Mouse (Mus musculus): Measurements from ENCODE around the gene Srebf2.

The Srebf2 gene

DNA sequence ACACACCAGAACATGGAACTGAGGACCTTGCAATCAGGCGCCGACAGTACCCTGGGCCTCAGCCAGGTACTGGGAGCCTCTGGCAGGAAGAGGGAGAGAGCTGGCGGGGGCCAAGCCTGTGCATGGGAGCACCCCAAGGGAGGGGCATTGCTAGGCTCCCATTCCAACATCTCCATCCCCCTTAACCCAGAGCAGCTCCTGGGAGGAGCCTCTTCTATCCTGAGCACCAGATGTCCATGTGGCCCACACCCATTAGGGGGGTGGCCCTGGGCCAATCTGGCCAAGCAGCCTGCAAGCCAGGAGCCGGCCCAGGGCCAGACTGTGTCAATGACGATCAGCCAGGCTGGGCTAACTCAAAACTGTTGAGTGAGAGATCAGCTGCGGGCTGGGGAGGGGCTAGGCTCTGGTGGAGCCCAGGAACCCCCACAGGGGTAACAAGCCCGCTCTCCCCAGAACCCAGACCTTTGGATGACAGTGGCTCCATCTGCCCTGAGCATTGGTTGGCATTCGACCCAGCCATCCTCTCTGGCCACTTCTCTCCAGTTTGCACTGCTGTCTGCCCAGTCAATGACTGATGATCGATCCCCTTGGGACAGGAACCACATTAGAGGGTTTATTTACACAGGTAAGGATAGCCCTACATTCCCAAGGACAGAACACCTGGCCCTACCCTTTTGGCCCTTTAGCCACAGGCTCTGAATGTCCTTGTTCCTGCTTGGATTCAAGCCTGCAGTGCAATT, 59.6 kb downstream of the Srebf2 start:
- DNase-seq (ENCODE audit: low spot score in 2 of 2) = peak in 1 of 2 experiments; percentile 43

DNA sequence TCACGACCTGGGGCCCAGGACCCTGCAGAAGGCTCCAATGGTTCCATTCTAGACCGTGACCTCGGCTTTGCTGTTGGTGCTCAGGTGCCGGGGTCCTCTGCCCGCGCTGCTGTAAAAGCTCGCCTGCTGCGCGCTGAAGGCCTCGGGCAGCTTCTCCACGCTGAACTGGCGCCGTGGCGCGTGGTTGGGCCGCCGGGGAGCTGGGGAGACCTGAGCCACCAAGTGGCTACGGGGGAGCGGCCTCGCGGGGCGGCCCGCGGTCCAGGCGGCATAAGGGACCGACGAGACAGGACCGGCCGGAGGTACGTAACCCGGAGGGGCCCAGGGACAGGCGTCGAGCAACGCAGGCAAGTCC, 60.1 kb downstream of the Srebf2 start:
- DNase-seq (ENCODE audit: low spot score in 2 of 2) = no peak

DNA sequence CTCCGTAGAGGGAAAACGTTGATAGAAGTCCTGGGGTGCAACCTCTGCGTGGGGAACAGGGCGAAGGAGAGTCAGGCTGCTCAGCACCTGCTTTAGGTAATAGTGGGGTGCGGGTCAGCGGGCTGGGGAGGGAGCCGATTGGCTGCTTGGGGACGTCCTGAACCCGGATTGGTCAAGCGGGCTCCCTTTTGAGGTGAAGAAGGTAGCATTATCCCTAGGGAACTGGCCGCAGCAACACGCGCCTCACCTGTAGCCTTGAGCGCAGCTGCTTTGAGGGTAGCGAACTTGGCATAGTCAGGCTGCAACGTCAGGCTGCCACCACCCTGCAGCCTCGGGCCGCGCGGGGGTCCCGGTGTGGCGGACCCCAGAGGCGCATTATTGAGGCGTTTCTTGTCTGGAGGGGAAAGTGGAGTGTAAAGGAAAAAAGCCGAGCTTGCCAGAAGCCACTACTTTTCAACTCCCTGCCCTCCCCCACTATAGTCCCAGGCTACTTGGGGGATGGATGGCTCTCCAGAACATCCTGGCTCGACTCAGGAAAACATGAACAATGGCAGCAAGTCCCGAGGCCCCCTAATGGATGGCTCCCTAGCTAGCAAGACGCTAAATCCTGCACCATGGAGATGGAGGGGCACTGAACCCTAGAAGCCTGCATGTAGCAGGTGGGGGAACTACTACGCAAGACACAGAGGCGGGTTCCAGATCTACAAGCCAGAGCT, 60.7 kb downstream of the Srebf2 start:
- no peak for DNase-seq (ENCODE audit: low spot score in 2 of 2)

GRCm38 (mm10) chr15:82208307-82208706, 61.3 kb downstream of the Srebf2 start:
- DNase-seq (ENCODE audit: low spot score in 2 of 2) = no peak

- DNase-seq (ENCODE audit: low spot score in 2 of 2) = no peak
Measured at GRCm38 (mm10) chr15:82209295-82210050, 62.5 kb downstream of the Srebf2 start.

- no peak for DNase-seq (ENCODE audit: low spot score in 2 of 2)
Measured at GRCm38 (mm10) chr15:82210801-82211200, 63.8 kb downstream of the Srebf2 start.

- no peak for DNase-seq (ENCODE audit: low spot score in 2 of 2)
Measured at GRCm38 (mm10) chr15:82211281-82211680, 64.3 kb downstream of the Srebf2 start.

DNA sequence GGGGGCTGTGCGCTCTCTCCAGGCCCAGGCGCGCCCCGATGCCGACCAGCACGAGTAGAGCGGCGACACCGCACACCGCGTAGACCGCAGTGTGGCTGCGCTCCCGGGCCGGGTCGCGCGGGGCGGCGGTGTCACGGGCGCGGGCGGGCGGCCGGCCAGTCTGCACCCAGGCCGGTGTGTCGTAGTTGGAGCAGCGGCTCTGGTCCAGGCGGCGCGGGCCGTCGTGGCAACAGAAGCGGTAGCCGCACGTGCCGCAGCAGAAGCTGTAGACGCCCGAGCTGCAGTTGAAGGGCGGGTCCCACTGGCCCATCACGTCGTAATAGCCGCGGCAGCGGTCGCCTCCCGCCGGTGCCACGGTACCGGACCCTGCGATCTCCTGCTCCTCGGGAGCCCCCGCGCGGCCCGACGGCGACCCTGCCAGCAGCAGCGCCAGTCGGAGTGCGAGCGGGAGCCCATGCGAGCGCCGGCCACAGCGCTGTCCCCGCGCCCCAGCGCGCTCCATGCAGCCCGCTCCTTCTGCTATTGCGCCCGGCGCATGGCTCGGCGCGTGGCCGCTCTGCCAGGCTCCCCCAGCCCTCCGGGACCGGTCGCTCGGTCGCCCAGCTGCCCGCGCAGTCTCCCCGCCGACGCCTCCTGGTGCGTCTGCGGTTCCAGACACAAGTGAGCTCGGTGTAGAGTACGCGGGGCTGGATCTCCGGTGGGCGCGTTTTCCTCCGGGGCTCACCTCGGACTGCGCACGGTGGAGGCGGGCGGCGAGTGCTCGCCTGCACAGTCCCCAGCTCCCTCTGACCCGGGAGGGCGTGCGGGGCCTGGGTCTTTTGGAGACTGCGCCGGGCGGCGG, 65.2 kb downstream of the Srebf2 start:
- DNase-seq (ENCODE audit: low spot score in 2 of 2) = no peak

- no peak for DNase-seq (ENCODE audit: low spot score in 2 of 2)
Measured at GRCm38 (mm10) chr15:82212752-82213063, 65.7 kb downstream of the Srebf2 start, which contains the start of gene Shisa8. TSS of gene Shisa8 (minus strand) at chr15:82212815.

GRCm38 (mm10) chr15:82213222-82213621, 66.2 kb downstream of the Srebf2 start:
- no peak for DNase-seq (ENCODE audit: low spot score in 2 of 2)

DNA sequence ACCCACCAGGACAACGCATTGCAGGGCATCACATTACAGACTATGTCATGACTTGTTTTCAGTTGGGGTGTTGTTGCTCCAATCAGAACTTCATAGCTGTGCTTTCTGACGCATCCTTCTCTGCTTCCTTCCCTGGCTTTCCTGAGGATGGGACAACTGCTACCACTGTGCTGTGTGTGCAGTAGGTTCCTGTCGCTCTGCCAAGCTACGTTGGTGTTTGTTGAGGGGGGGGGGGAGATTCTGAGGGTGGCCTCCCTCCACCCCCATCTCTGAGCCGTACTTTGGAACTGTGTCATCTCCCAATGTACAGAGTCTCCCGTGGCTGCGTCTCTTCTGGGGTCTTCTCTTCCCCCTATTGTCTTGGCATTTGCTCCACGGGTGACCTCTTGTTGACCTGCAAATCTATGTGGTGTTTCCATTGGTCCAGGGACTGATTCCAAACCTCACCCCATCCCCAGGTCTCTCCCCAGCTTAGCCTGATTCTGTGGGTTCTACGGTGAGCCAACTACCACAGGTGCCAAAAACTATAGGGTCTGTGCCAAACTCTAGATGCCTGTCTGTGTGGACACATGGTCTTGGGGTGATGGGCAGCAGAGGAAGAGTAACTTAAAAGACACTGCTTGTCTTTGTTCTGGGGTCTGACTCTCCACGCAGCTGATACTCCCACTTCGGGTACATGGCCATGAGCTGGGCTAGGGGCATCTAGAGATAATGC, 68.5 kb downstream of the Srebf2 start:
- no peak for DNase-seq (ENCODE audit: low spot score in 2 of 2)

DNA sequence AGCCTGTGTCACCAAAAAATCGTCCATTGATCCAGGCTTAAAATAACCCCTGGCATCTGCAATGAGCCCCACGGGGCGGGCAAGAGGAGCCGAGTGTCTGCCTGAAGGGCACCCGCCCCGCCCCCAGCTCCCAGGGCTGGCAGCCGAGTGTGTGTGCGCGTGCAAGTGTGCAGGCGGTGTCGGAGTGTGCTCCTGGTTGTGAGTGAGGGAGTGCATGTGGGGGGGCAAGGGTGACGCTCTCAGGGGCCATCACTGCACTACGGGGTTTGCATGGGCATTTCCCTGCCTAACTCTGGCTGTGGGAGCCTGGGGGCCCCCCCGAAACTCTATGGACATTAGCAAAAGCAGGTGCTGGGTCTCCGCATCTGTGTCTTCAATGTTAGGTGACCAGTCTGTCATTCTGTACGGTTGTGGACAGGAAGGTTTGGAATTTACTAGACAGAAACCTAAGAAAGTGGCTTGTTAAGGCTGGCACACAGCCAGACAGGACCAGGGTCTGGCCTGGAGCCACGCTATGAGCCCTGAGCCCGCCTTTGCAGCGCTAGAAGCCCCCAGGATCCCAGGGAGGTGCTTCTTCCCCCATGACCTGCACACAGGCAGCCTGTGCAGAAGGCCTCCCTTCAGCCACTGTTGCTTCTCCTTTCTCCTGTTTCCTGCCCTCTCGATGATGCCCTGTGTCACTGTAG, 69.3 kb downstream of the Srebf2 start:
- no peak for DNase-seq (ENCODE audit: low spot score in 2 of 2)

GRCm38 (mm10) chr15:82217039-82217438, 70.1 kb downstream of the Srebf2 start:
- DNase-seq (ENCODE audit: low spot score in 2 of 2) = peak in 1 of 2 experiments; percentile 30

GRCm38 (mm10) chr15:82217980-82218379, 71.0 kb downstream of the Srebf2 start:
- no peak for DNase-seq (ENCODE audit: low spot score in 2 of 2)

DNA sequence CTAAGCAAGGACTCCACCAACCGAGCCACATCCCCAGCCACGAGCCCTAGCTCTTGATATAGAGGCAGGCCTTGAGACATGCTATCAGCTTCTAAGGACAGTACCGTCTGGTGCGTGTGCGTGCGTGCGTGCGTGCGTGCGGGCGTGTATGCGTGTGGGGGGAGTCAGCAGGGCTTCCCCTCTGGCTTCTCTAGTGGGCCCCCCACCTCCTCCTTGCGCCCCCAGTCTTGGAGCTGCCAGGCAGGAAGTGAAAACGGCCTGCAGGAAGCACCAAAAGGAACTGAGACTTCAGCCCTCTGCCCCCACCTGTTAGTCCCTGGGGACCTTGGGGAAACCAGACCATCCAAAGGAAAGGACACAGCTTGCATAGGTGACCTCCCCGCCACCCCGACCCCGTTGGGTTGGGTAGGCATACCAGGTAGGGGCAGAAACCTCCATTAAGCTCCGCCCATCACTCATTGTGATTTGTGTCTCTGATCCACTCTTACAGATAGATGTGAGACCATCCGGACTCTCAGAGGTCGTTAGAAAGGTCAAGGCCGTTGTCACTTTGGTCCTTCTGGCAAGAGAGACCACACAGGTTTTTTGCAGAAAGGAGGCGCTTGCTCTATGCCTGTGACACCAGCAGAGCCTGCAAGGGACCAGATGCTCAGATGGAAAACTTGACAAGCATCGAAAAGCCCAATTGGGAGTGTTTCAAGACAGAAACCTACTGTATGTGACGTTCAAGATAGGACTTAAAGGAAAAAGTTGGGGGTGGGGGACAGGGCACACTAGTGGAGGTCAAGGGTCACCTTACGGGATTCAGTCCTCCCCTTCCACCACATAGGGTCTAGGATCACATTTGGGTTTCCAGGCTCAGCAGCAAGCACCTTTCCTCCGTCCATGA, 72.0 kb downstream of the Srebf2 start:
- DNase-seq (ENCODE audit: low spot score in 2 of 2) = no peak

- DNase-seq (ENCODE audit: low spot score in 2 of 2) = no peak
Measured at GRCm38 (mm10) chr15:82220003-82220675, 73.2 kb downstream of the Srebf2 start.

- no peak for DNase-seq (ENCODE audit: low spot score in 2 of 2)
Measured at GRCm38 (mm10) chr15:82221104-82221860, 74.3 kb downstream of the Srebf2 start.

DNA sequence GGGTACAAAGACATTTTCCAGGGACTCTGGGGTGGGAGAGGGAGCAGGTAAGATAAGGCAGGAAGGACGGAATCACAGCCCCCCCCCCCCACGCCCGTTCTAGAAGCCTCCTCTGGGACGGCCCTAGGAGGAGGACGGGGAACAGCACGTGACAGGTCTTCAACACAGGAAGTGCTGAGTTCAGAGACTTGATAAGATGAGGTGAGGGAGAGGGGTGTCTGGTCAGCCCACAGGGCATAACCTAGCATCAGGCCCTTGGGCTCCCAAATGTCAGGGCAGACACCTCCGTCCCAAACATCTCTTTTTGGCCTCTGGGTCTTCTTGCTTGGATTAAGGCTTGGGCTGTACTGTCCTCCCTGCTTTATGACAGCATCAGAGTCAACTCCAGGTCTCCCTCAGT, 76.3 kb downstream of the Srebf2 start:
- DNase-seq (ENCODE audit: low spot score in 2 of 2) = no peak
